Mouse (Mus musculus) forebrain, embryonic 11.5 days (tissue): ENCODE measurements around the gene B3gnt7. TPM values are rescaled to one million over a fixed set of nuclear protein-coding genes. Genes with fewer than 3 reads are reported as not detected.

Experiments
- ATAC-seq: fragments of 200-750 bp; cut with Nextera tagmentation; replicated peaks from 2 replicates; pipeline ENCODE4 v1.8.0; 2017; ENCODE audit warnings: moderate TSS enrichment; ENCODE audit not compliant: low FRiP score
- DNase-seq: peaks from one replicate; pipeline ENCODE4 v3.0.0-alpha.2; 2017; ENCODE audit warnings: low spot score
- H3K27ac ChIP-seq: fragments of 300-500 bp; sonication (generic); 2 replicates; pipeline ENCODE4 v1.5.1; 2014; ENCODE audit warnings: low read depth, low read length
- H3K27me3 ChIP-seq: fragments of 300-500 bp; sonication (generic); 2 replicates; pipeline ENCODE4 v1.6.1; 2014; ENCODE audit warnings: mild to moderate bottlenecking, low read length, mixed read lengths; ENCODE audit not compliant: control insufficient read depth, insufficient read depth
- H3K36me3 ChIP-seq: fragments of 300-500 bp; sonication (generic); 2 replicates; pipeline ENCODE4 v1.6.1; 2014; ENCODE audit warnings: mild to moderate bottlenecking, low read length, moderate library complexity, mixed read lengths; ENCODE audit not compliant: control insufficient read depth, insufficient read depth
- H3K4me1 ChIP-seq: fragments of 300-500 bp; sonication (generic); replicated peaks from 2 replicates; pipeline ENCODE4 v1.6.1; 2014; ENCODE audit warnings: low read length, mixed read lengths; ENCODE audit not compliant: control insufficient read depth, insufficient read depth
- H3K4me2 ChIP-seq: fragments of 300-500 bp; sonication (generic); 2 replicates; pipeline ENCODE4 v1.6.1; 2014; ENCODE audit warnings: low read depth, mild to moderate bottlenecking, low read length, moderate library complexity, mixed read lengths; ENCODE audit not compliant: severe bottlenecking
- H3K4me3 ChIP-seq: fragments of 300-500 bp; sonication (generic); 2 replicates; pipeline ENCODE4 v1.5.1; 2014; ENCODE audit warnings: low read depth, low read length
- H3K9ac ChIP-seq: fragments of 300-500 bp; sonication (generic); 2 replicates; pipeline ENCODE4 v1.6.1; 2014; ENCODE audit warnings: low read length
- H3K9me3 ChIP-seq: fragments of 300-500 bp; sonication (generic); 2 replicates; pipeline ENCODE4 v1.6.1; 2016; ENCODE audit warnings: low read length, mixed read lengths; ENCODE audit not compliant: control insufficient read depth
- WGBS: fragments of 180-500 bp; shearing (Covaris S2); extraction: QIAGEN DNeasy Blood & Tissue Kit; methylation state at CpG from one replicate; pipeline ENCODE4 v1.1.7; 2014; 5-methylcytosine and 5-hydroxymethylcytosine counted together
- microRNA-seq: library from miRNA; unstranded; fragments of <30 nt; microRNA quantifications from one replicate; pipeline ENCODE4, GENCODE M21; 2016; ENCODE audit not compliant: insufficient number of aligned reads
- polyA plus RNA-seq: library from polyadenylated mRNA; unstranded; fragments of >200 nt; fragmentation: Nextera tagmentation; extraction: Ambion mirVana; gene quantifications from 2 replicates; pipeline ENCODE4 v1.2.1, GENCODE M21; 2014

Gene B3gnt7
- polyA plus RNA-seq, 1 experiment from 2014 or later = 3.9 TPM

DNA sequence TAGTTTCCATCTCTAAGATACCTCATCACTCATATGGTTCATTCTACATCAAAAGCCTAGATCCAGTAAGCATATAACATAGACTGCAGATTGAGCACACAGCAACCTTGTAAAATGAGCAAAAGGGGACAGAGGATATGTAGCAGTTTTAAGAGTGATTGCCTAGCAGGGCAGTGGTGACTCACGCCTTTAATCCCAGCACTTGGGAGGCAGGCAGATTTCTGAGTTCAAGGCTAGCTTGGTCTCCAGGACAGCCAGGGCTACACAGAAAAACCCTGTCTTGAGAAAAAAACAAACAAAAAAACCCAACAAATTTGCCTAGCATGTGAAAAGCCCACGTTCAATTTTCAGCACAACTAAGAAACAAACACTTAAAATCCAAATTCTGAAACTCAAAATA, 51.6 kb downstream of the B3gnt7 start:
- peaks cover 43% of the 10 kb centered on the region for H3K36me3 ChIP-seq
- no peak overlapping the region for H3K4me3 ChIP-seq
- H3K9ac ChIP-seq = no peak overlapping the region
- H3K27ac ChIP-seq = no peak overlapping the region
- H3K27me3 ChIP-seq = no peaks in the 10 kb centered on the region
- H3K4me2 ChIP-seq = no peak overlapping the region
- ATAC-seq (no peak), DNase-seq (no peak)
- no peaks in the 10 kb centered on the region for H3K4me1 ChIP-seq
- 92% methylated on average over 2 of the region's 2 CpGs for WGBS
- no peaks in the 10 kb centered on the region for H3K9me3 ChIP-seq

Small RNA genes within 50 kb of the gene (microRNA-seq; reads per million reads assigned to microRNA genes)
- gene mmu-mir-3535 = 58.1 reads per million, percentile 29 among the genes with 10 or more reads in this experiment

Other genes starting within 250 kb of the B3gnt7 start
- gene Psmd1, start 238.4 kb upstream of the B3gnt7 start, polyA plus RNA-seq = 221 and 225 TPM in 2 replicates
- 0.19 and 0.73 TPM in 2 replicates for gene Htr2b, start 190.9 kb upstream of the B3gnt7 start, polyA plus RNA-seq
- gene Gm21972, start 169.2 kb upstream of the B3gnt7 start, polyA plus RNA-seq = not detected in 2 replicates
- 40.8 and 41.9 TPM in 2 replicates for gene Armc9, start 148.1 kb upstream of the B3gnt7 start, polyA plus RNA-seq
- gene Ncl, start 56.6 kb downstream of the B3gnt7 start, polyA plus RNA-seq = 410 and 411 TPM in 2 replicates
- 0.72 TPM in 1 of 2 replicates, not detected in the other for gene Nmur1, start 123.4 kb downstream of the B3gnt7 start, polyA plus RNA-seq
- not detected in 2 replicates for gene Tex44, start 123.5 kb downstream of the B3gnt7 start, polyA plus RNA-seq
- gene Ptma, start 223.9 kb downstream of the B3gnt7 start, polyA plus RNA-seq = 3,230 and 3,412 TPM in 2 replicates